In the genomic region with DNA sequence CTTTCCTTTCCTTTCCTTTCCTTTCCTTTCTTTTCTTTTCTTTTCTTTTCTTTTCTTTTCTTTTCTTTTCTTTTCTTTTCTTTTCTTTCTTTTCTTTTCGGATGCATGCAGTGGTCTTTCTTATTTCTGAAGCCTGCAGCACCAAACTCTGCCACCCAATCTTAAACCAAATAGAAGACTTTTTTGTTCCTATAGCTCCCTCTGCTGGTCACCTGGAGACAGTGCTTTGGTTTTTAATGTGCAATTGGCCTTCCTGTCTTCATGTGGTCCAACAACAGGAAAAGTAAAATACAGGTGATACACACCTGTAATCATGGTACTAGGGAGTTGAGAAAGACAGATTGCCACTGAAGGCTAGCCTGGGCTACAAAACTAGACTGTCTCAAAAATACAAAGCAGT, we compare ENCODE assay signal across 7 mouse cellular contexts.
DNase-seq lines count a peak whose midpoint lies in the region; ATAC-seq and TF ChIP-seq lines count a peak whose summit lies in the region.

No protein-coding gene starts in this region.

- no peak for ATAC-seq in kidney, embryonic 16.5 days (ENCODE audit: low FRiP score, low TSS enrichment)
- ATAC-seq in lung, embryonic 14.5 days (ENCODE audit: insufficient read depth) = no peak
- no peak for ATAC-seq in forebrain, embryonic 15.5 days (replicated peaks)

- WGBS in kidney, embryonic 16.5 days = 27% methylated on average over 1 of the region's 1 CpGs
- WGBS in lung, embryonic 14.5 days = 32% methylated on average over 1 of the region's 1 CpGs
- WGBS in forebrain, embryonic 15.5 days = 13% methylated on average over 1 of the region's 1 CpGs

- TF ChIP-seq CTCF in ES-Bruce4 (IDR thresholded peaks at IDR 0.05; ENCODE audit: low read depth, low read length) = peak; percentile 10
- peak; percentile 73 for TF ChIP-seq CTCF in lung, embryonic 14.5 days (IDR thresholded peaks at IDR 0.05; ENCODE audit: low read depth)

- no peaks in the 10 kb centered on the region for H3K27me3 ChIP-seq in kidney, embryonic 16.5 days (ENCODE audit: insufficient read depth, low read length)
- H3K27me3 ChIP-seq in ES-Bruce4 (ENCODE audit: control insufficient read depth, insufficient read depth, low read length, poor library complexity, severe bottlenecking) = no peaks in the 10 kb centered on the region
- no peaks in the 10 kb centered on the region for H3K27me3 ChIP-seq in lung, embryonic 14.5 days (ENCODE audit: insufficient read depth, low read length)
- no peaks in the 10 kb centered on the region for H3K27me3 ChIP-seq in forebrain, embryonic 15.5 days

- no peak overlapping the region for H3K4me3 ChIP-seq in kidney, embryonic 16.5 days (ENCODE audit: low read length)
- H3K4me3 ChIP-seq in ES-Bruce4 (ENCODE audit: low read depth, low read length) = no peak overlapping the region
- H3K4me3 ChIP-seq in lung, embryonic 14.5 days (ENCODE audit: low read depth, low read length) = no peak overlapping the region
- no peak overlapping the region for H3K4me3 ChIP-seq in forebrain, embryonic 15.5 days

- DNase-seq in kidney, adult 9 months = peak; percentile 64
- peak; percentile 72 for DNase-seq in adipocyte (ENCODE audit: low spot score)
- peak; percentile 82 for DNase-seq in lung, embryonic 14.5 days
- no peak for DNase-seq in layer of hippocampus, adult 11-12 months (ENCODE audit: low spot score)

- H3K36me3 ChIP-seq in kidney, embryonic 16.5 days (ENCODE audit: insufficient read depth, low read length) = peaks cover 17% of the 10 kb centered on the region
- no peaks in the 10 kb centered on the region for H3K36me3 ChIP-seq in ES-Bruce4 (ENCODE audit: control insufficient read depth, insufficient read depth, low read length, poor library complexity, severe bottlenecking)
- H3K36me3 ChIP-seq in lung, embryonic 14.5 days (ENCODE audit: insufficient read depth) = peaks cover 39% of the 10 kb centered on the region
- peaks cover 16% of the 10 kb centered on the region; the same call in 1 of the 2 replicates for H3K36me3 ChIP-seq in forebrain, embryonic 15.5 days

- no peak for TF ChIP-seq EP300 in ES-Bruce4 (IDR thresholded peaks at IDR 0.05; ENCODE audit: insufficient read depth, low read depth, low read length)

- H3K27ac ChIP-seq in kidney, embryonic 16.5 days (ENCODE audit: low read length) = no peak overlapping the region
- H3K27ac ChIP-seq in ES-Bruce4 (ENCODE audit: insufficient read depth, low read length) = no peak overlapping the region
- no peak overlapping the region for H3K27ac ChIP-seq in lung, embryonic 14.5 days (ENCODE audit: low read depth)
- no peak overlapping the region for H3K27ac ChIP-seq in forebrain, embryonic 15.5 days (replicated peaks)

- H3K4me1 ChIP-seq in kidney, embryonic 16.5 days (ENCODE audit: insufficient read depth, low read length) = no peaks in the 10 kb centered on the region
- H3K4me1 ChIP-seq in ES-Bruce4 (ENCODE audit: control insufficient read depth, insufficient read depth, low read length) = no peaks in the 10 kb centered on the region
- H3K4me1 ChIP-seq in lung, embryonic 14.5 days (ENCODE audit: insufficient read depth) = no peaks in the 10 kb centered on the region
- no peaks in the 10 kb centered on the region for H3K4me1 ChIP-seq in forebrain, embryonic 15.5 days

- H3K9me3 ChIP-seq in kidney, embryonic 16.5 days (ENCODE audit: low read length) = no peaks in the 10 kb centered on the region
- H3K9me3 ChIP-seq in ES-Bruce4 (replicated peaks; ENCODE audit: control insufficient read depth, insufficient read depth, low read length, poor library complexity, severe bottlenecking) = no peaks in the 10 kb centered on the region
- no peaks in the 10 kb centered on the region for H3K9me3 ChIP-seq in lung, embryonic 14.5 days (ENCODE audit: low read depth, low read length)
- H3K9me3 ChIP-seq in forebrain, embryonic 15.5 days = no peaks in the 10 kb centered on the region

- H3K9ac ChIP-seq in kidney, embryonic 16.5 days (replicated peaks; ENCODE audit: low read length) = no peak overlapping the region
- H3K9ac ChIP-seq in ES-Bruce4 (ENCODE audit: low read depth, poor library complexity, severe bottlenecking) = no peak overlapping the region
- no peak overlapping the region for H3K9ac ChIP-seq in lung, embryonic 14.5 days
- no peak overlapping the region for H3K9ac ChIP-seq in forebrain, embryonic 15.5 days (replicated peaks)

- no peak for TF ChIP-seq POLR2A in ES-Bruce4 (IDR thresholded peaks at IDR 0.05; ENCODE audit: insufficient read depth, low read length)

- no peak overlapping the region for H3K4me2 ChIP-seq in kidney, embryonic 16.5 days (replicated peaks; ENCODE audit: low read depth, low read length)
- H3K4me2 ChIP-seq in lung, embryonic 14.5 days = no peak overlapping the region
- no peak overlapping the region for H3K4me2 ChIP-seq in forebrain, embryonic 15.5 days (replicated peaks)
